Mouse (Mus musculus) heart, postnatal 25 days (tissue): ENCODE measurements around the gene Ccdc149. TPM values are rescaled to one million over a fixed set of nuclear protein-coding genes. Genes with fewer than 3 reads are reported as not detected.

Experiments
- DNase-seq: peaks from one replicate; pipeline ENCODE4 v3.0.0; 2022; ENCODE audit warnings: low spot score
- intact Hi-C: fragments of 180-260 bp; cut with DNase I; formaldehyde crosslinking; loops from one replicate; pipeline ENCODE4 v1.15.1; 2025
- total RNA-seq, 2 experiments: library from RNA; stranded (reverse); gene quantifications; 2 replicates each; pipeline ENCODE4 v1.2.3; 2021

Gene Ccdc149
- total RNA-seq, result 1 to 10 TPM; 6.8 to 7.1 TPM

DNA sequence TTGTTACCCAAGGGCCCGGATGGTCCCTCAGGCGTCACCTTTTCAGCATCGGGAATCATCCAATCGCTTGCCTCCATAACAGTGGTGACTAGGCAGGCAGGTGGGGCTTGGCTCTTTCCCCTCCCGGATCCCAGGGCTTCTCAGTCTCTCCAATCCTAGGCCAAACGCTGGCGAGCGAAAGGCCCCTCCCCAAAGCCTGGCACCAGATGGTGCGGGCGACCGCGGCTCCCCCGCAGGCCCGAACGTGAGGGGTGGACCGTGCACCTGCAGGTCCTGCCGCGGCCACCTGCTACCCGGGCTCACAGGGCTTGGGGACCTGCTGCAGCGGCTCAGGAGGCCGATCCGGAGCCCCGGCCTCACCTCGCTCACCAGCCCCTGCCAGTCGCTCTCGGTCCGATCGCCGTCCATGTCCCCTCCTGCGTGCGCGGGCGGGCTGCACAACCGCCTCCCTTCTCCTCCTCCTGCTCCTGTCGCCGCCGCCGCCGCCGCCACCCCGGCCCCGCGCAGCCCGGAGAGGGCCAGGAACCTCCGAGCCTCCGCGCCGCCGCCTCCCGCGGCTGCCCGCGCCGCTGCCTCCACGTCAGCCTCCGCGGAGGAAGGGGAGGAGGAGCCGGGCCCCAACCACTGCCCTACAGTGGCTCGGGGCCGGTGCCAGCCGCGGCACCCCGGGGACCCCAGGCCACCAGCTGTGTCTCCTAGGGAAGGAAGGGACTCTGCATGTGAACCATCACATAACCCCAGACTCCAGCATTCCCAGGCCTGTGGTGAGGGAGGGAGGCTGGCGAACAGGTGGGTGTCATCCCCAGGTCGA lies at the start of gene Ccdc149:
Gene Ccdc149, minus strand, starts transcription at position 531 of the 811 bp plus-strand sequence.
- DNase-seq, result peak; percentile 40
- intact Hi-C loops, result loop anchor here (10.0 kb wide), 1 partner anchor 286 kb away; no protein-coding TSS in a partner anchor

DNA sequence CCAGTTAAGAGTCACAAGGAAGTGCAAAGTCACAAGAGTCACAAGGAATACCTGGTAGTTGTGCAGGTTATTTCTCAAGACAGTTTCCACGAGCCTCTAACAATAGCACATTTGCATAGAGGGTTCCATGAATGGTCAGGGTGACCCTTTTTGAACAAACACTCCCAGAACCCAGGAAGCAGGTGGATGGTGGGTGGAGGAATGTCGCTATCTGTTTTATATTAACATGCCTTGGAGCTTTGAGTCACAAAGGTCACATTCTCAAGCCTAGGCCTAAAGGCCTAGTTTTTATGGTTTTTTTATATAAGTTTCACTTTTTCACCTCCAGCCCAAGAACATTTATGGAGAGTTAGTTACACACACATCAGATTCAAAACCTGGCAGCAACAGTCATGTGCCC lies 48.6 kb upstream of the Ccdc149 start:
- no peak for DNase-seq
- intact Hi-C loops, result loop anchor here (5.0 to 10.0 kb wide), 3 partner anchors 245 to 403 kb away; no protein-coding TSS in a partner anchor

- DNase-seq, result no peak
- intact Hi-C loops, result loop anchor here (5.0 to 10.0 kb wide), 2 partner anchors 241 to 306 kb away; no protein-coding TSS in a partner anchor
These were observed 44.8 kb upstream of the Ccdc149 start for GRCm38 (mm10) chr5:52516072-52516476.

GRCm38 (mm10) chr5:52515246-52516021 lies 44.1 kb upstream of the Ccdc149 start:
- DNase-seq, result no peak
- intact Hi-C loops, result loop anchor here (2.0 to 10.0 kb wide), 3 partner anchors 39 to 307 kb away; no protein-coding TSS in a partner anchor

- intact Hi-C loops, result loop anchor here (10.0 kb wide), 1 partner anchor 236 kb away; no protein-coding TSS in a partner anchor
- DNase-seq, result no peak
These were observed 39.8 kb upstream of the Ccdc149 start for GRCm38 (mm10) chr5:52511089-52511488.

- intact Hi-C loops, result no loop called here
- DNase-seq, result no peak
These were observed 38.1 kb upstream of the Ccdc149 start for GRCm38 (mm10) chr5:52509416-52509815.

GRCm38 (mm10) chr5:52504666-52505065 lies 33.3 kb upstream of the Ccdc149 start:
- intact Hi-C loops, result no loop called here
- no peak for DNase-seq

- intact Hi-C loops, result no loop called here
- DNase-seq, result no peak
These were observed 32.8 kb upstream of the Ccdc149 start for GRCm38 (mm10) chr5:52504148-52504547.

GRCm38 (mm10) chr5:52495671-52496070 lies 24.4 kb upstream of the Ccdc149 start:
- DNase-seq, result no peak
- intact Hi-C loops, result no loop called here

GRCm38 (mm10) chr5:52491496-52491895 lies 20.2 kb upstream of the Ccdc149 start:
- intact Hi-C loops, result no loop called here
- DNase-seq, result no peak

- intact Hi-C loops, result no loop called here
These were observed 16.5 kb upstream of the Ccdc149 start for GRCm38 (mm10) chr5:52487559-52488430.

DNA sequence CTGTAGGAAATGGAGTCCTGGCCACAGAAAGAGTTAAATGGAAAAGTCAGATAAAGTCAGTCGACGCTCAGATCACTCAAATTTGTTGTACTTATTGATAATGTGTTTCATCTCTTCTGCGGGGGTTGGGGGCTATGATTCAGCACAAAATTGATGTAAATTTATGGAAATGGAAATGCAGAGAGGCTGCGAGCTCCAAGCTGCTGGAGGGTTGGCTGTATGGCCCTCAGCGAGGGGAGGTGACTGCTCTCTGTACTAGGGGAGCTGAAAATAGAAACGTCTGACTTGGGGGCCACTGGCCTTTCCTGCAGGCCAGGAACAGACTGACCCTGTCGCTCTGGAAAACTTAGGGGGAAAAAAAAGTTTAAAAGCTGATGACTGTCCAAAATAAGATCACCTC lies 5.5 kb upstream of the Ccdc149 start:
- DNase-seq, result no peak
- intact Hi-C loops, result loop anchor here (2.0 to 10.0 kb wide), 2 partner anchors 38 to 292 kb away; no protein-coding TSS in a partner anchor

More at GRCm38 (mm10) chr5:52487559-52488430, 16.5 kb upstream of the Ccdc149 start:
- DNase-seq, result no peak

DNA sequence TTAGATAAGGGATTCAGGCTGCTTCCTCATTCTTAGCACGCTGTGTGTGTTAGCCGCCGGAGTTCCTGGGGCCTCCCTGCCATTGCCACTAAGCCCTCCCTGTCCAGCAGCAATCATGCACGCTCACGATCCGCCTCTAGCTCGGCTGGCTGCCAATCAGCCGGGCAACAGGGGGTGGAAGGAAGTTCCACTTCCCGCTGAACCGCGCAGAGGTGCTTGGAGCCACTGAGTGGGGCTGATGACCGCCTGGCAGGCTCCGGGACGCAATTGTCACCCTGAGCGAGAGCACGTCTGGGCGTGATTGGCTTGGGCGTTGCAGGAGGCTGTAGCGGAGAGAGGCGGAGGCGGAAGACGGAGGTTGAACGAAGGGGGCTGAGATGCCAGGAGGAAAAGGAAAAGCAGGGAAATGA lies 5.0 kb upstream of the Ccdc149 start:
- DNase-seq, result peak; percentile 81
- intact Hi-C loops, result loop anchor here (2.0 to 10.0 kb wide), 2 partner anchors 39 to 291 kb away; no protein-coding TSS in a partner anchor

DNA sequence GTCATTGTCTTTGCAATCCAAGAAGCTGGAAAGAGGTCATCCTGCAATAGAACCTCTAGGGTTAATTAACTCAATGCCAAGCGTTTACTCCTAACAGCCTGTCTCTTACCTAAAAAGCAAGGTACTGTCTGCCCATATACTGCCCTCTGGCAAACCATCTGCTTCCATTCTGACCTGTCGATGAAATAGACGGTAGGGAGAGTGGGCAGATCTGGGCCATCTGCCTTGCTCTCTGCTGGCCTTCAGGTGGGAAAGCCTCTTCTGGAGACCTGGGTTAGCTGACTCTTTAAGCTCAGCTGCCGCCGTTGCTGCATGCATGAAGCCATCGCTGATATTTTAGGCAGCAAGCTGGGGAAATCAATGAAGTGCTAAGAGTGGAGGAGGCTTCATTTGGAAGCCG lies 2.7 kb upstream of the Ccdc149 start:
- no peak for DNase-seq
- intact Hi-C loops, result loop anchor here (10.0 kb wide), 1 partner anchor 289 kb away; no protein-coding TSS in a partner anchor

DNA sequence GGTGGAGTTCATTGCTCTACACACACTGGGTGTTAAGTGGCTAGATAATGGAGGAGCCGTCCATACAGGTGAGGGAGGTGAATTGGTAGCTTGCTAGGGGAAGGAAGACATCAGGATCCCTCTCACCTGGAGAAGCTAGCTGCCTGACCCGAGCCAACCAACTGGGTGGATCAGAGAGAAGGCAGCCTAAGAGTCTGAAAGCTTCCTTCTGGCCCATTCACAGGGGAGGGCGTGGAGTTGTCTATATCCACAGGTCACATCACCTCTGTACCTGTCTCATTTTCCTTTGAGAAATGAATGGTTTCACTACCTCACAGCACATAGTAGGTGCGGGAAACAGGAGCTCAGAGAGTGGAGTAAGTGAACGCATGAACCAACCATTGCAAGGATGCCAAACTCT lies 770 bp downstream of the Ccdc149 start:
- intact Hi-C loops, result loop anchor here (10.0 kb wide), 1 partner anchor 286 kb away; no protein-coding TSS in a partner anchor
- DNase-seq, result no peak

DNA sequence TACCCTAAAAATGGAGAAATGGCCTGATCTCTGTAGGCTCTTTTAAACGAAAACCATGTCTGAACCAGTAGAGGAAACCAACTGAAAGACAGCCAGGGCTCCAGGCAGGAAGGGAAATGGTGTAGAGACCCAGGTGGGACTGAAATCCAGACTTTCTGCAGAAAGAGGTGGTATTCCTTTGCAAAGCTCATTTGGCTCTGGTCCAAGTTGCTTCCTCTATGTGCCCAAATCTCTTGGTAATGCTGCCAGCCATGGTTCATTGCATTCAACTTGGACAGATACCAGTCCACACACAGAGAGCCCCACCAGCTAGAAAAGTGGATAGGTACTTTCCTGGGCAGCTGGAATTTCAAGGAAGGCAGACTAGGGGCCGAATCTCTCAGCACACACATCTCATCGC lies 3.5 kb downstream of the Ccdc149 start:
- DNase-seq, result no peak
- intact Hi-C loops, result no loop called here

DNA sequence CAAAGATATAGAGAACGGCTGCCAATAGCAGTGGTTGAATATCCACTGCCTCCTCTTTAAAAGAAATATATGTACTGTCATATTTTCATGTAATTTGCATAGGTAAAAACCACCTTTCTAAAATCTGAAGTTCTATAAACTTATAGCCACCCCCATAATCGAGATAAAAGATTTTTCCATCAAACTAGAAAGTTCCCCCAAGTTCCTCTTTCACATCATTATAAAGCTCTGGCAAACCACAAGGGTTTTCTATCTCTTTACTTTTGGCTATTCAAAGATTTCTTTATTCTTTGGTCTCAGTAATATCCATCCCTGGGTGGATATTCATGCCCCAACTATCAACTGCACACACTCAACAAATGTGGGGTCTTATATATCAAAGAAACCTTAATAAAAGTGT lies 8.9 kb downstream of the Ccdc149 start:
- intact Hi-C loops, result no loop called here
- no peak for DNase-seq

DNA sequence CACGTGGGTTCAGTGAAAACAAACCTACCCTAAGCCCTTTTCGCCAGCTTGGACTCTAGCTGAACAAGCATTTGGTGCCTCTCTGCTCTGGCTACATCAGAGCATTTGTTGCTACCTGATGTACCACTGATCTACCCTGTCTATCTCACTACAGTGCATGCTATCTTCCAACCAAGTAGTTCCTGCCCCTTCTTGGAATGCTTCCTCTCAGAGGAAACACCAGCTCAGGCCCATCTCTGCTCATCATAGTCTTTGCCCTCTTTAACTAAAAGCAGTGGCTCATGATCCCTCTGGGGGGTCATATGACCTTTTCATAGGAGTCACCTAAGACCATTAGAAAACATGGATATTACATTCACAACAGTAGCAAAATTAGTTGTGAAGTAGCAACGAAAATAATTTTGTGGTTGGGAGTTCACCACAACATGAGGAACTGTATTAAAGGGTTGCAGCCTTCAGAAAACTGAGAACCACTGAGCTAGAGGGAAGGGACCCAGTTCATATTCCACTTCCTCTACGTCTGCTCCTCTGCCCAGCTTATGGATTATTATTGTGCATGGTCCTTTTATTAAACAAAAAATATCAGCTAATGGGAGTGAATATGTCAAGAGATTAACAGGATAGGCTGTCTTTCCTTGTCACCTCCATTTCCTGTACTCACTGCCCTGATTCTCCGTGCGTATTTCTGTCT lies 9.7 kb downstream of the Ccdc149 start:
- DNase-seq, result no peak
- intact Hi-C loops, result no loop called here

GRCm38 (mm10) chr5:52459308-52459707 lies 12.0 kb downstream of the Ccdc149 start:
- intact Hi-C loops, result no loop called here
- DNase-seq, result no peak
